Mouse (Mus musculus): ENCODE results near the gene Gm42421.

Gene Gm42421

GRCm38 (mm10) chr5:143927875-143928274 is at the start of gene Gm42421:
Gene Gm42421, plus strand, starts transcription at chr5:143928175.
- DNase-seq (ENCODE audit: low spot score in 2 of 2), result no peak

GRCm38 (mm10) chr5:143885274-143885673 is 42.7 kb upstream of the Gm42421 start:
- no peak for DNase-seq (ENCODE audit: low spot score in 2 of 2)

DNA sequence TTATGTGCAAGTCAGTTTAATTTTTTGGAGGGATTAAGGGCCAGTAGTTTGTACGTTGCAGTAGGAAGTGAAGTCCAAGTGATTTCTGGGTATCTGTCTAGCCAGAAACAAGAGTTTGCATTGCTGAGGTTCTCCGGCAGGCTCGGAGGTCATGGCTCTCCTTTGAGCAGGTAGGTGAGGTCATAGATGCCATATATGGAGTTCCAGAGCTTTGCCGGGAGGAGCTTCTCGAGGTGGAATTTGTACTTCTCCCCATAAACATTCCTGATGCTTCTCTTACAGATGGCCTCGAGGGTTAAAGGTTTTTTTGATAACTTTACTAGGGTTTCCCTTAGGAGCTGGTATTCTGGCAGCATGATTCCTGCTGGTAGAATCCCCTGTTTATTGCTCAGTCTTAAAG is 37.2 kb upstream of the Gm42421 start:
- DNase-seq (ENCODE audit: low spot score in 2 of 2), result no peak

GRCm38 (mm10) chr5:143892255-143892886 is 35.6 kb upstream of the Gm42421 start:
- no peak for DNase-seq (ENCODE audit: low spot score in 2 of 2)

DNA sequence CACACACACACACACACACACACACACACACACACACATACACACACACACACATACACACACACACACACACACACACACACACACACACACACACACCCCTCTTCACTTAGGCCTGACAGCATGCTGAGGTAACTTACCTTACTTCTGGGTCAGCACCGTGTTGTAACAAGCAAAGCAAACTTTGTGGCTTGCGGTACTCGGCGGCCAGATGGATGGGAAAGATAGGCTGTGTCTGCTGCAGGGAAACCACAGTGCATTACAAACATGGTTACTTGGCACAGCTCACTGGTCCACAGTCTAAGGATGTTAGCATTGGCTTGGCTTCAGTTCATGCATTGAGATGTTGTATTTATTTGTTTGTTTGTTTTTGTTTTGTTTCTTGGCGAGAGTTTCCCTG is 34.6 kb upstream of the Gm42421 start:
- no peak for DNase-seq (ENCODE audit: low spot score in 2 of 2)

- DNase-seq (ENCODE audit: low spot score in 2 of 2), result no peak
Observed at GRCm38 (mm10) chr5:143897635-143898330, 30.2 kb upstream of the Gm42421 start, which contains the start of gene Ankrd61. Gene Ankrd61, minus strand, starts transcription at chr5:143897685.

DNA sequence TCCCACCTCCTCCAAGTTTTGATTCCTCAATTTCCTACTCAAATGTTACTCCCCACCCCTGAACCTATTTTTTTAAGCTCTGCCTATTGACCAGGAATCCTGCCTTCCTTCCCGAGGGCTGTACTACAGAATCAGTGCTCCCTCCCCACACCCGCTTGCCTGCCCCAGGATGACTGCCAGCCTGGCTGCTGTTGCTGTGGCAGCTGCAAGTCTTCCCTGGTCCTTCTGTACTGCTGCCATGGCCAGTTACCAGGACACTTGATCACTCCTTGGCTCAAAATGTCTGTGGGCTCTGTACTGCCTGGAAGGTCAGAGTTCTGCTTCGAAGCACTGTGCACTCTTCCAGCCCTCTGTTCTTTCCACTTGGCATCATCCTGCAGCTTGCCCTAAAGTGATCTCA is 25.9 kb upstream of the Gm42421 start:
- no peak for DNase-seq (ENCODE audit: low spot score in 2 of 2)

- no peak for DNase-seq (ENCODE audit: low spot score in 2 of 2)
Observed at GRCm38 (mm10) chr5:143903813-143904212, 24.2 kb upstream of the Gm42421 start.

DNA sequence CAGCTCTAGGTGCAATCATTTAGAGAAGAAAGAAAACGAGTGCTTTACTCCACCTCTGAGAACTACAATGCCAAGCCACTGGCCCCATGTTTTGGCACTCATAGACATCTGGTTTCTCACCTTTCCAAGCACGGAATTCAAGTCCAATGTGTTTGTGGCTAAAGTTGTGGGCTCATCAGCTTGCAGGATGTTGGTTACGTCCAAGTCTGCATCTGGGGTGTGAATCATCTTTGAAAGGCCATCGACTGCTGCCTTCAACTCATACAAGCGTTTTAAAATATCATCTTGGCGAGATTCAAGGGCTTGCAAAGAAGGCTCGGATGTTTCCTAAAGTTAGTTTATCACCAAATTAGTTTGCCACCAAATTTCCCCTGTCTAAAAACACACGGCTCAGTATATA is 21.5 kb upstream of the Gm42421 start:
- no peak for DNase-seq (ENCODE audit: low spot score in 2 of 2)

DNA sequence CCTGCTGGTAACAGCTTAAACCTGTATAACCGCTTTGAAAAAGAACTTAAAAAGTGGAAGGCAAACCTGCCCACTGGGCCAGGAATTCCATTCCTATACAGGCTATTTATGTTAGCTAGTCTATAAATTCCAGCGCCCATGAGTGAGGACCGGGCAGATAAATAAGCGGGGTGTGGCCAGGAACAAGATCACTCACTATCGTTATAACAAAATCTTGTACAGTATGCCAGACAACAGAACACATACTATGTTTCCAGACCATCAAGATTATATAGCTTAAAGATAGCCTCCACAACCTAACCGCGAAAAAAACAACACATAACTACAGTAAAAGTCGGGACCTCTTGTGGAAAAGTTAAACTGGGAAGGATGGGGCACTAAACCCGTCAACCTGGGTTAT is 19.0 kb upstream of the Gm42421 start:
- DNase-seq (ENCODE audit: low spot score in 2 of 2), result no peak

DNA sequence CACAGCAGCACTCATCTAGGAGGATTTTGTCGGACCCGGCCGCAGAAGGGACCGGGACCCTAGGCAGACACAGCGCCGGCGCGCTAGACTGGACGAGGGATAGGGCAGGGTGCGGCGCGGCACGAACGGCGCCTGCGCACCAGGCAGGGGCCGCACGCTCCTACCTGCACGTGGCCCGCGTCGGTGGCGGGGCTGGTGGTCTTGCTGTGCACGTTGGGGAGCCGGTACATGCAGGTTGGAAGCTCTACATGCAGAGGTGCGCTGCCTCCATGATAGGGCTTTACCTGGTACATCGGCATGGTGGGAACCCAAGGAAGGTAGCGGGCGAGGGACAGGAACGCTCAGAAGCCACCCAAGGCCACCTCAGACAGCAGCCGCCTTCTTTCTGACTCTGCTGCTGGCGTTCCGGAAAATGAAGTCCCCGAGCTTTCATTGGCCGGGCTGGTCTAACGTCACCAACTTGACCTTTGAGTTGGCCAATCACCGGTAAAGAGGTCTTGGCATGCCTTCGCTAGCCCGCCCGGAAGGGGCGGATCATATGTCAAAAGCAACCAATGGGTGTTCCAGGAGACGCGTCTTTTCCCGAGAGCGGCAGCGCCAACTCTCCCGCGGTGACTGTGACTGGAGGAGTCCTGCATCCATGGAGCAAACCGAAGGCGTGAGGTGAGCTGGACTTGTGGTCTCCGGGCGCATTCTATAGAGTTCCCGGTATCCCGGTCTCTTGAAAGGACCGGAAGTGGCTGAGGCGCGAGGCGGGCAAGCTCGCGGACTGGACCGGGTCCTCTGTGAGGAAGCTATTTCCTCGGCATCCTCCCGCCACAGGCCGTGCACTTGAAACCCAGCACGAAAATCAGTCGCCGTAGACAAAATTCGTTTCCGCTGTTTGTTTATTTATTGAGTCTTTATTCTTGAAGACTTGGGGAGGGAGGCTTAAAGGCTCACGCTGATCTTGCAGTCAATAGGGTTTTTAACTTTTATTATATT is 18.3 kb upstream of the Gm42421 start, which contains the start of the genes Aimp2 and Pms2:
TSS of gene Aimp2 (minus strand) at position 431 of the 984 bp plus-strand sequence.
TSS of gene Pms2 (plus strand) at position 548 of the 984 bp plus-strand sequence.
- peak; percentile 91 to 94 for DNase-seq (ENCODE audit: low spot score in 2 of 2)

DNA sequence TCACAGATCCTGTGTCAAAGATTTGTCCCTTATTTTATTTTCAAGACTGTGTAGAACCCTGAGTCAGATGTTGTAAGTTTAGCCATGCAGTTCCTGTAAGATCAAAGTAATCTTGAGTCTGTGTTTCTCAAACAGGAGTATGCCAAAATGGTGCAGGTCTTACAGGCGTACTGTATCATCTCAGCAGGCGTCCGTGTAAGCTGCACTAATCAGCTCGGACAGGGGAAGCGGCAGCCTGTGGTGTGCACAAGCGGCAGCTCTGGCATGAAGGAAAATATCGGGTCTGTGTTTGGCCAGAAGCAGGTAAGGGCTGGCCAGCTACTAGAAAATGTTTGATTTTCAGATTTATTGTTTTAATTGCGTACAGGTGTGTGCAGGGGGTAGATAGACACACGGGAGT is 11.8 kb upstream of the Gm42421 start:
- DNase-seq (ENCODE audit: low spot score in 2 of 2), result no peak

DNA sequence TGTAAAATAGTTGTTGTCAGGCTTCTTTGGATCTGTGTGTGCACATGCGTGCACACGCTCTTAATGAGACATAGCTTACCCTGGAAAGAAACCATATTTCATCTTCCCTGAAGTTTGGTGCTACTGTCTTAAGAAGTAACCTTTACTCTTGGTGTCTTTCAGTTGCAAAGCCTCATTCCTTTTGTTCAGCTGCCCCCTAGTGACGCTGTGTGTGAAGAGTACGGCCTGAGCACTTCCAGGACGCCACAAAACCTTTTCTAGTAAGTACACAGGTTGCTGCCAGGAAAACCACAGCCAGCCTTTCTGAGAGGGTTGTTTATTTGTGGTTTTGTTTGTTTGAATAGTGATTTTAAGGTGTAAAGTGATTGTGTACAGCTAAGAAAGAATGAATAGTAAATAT is 10.6 kb upstream of the Gm42421 start:
- no peak for DNase-seq (ENCODE audit: low spot score in 2 of 2)

- DNase-seq (ENCODE audit: low spot score in 2 of 2), result no peak
Observed at GRCm38 (mm10) chr5:143918120-143918519, 9.9 kb upstream of the Gm42421 start.

GRCm38 (mm10) chr5:143924781-143925452 is 3.1 kb upstream of the Gm42421 start:
- no peak for DNase-seq (ENCODE audit: low spot score in 2 of 2)

GRCm38 (mm10) chr5:143929291-143929690 is 1.3 kb downstream of the Gm42421 start:
- no peak for DNase-seq (ENCODE audit: low spot score in 2 of 2)

DNA sequence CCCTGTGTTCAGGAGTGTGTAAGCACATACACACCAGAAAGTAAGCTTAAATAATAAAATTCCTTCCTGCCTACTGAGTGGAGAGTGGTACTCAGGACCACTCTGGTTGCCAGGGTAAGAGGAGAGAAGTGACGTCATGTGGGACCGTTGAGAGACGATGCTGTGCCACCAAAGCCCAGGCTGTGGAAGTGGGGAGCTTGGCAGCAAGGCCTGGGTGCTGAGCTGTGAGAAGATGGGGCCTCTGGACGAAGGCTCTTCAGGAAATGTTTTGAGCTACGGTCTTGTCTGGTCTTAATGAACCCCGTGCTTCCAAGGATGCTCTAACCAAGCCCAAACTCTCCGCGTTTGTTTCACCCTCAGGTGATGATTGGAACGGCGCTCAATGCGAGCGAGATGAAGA is 2.7 kb downstream of the Gm42421 start:
- DNase-seq (ENCODE audit: low spot score in 2 of 2), result no peak

- DNase-seq (ENCODE audit: low spot score in 2 of 2), result no peak
Observed at GRCm38 (mm10) chr5:143931863-143932580, 4.0 kb downstream of the Gm42421 start.

- DNase-seq (ENCODE audit: low spot score in 2 of 2), result no peak
Observed at GRCm38 (mm10) chr5:143932831-143933230, 4.9 kb downstream of the Gm42421 start, which contains the start of gene Rsph10b. Gene Rsph10b, plus strand, starts transcription at chr5:143933035.

DNA sequence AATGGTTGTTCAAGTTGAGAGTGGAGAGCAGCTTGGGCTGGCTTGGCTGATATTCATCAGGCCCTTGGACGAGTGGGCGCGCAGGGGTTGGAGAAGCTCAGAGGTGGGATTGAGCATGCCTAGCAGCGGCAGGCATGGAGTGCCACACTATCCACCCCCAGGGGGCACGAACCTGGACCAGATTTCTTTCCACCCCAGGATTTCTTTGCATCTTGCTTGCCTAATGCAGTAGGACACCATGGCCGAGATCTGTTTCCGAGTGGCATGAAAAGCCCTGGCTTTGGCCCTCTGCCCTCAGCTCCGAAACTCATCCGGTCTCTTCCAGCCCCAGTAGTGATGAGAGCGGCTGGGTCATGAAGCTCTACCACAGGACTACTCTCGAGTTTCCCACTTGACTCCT is 5.4 kb downstream of the Gm42421 start:
- no peak for DNase-seq (ENCODE audit: low spot score in 2 of 2)

- no peak for DNase-seq (ENCODE audit: low spot score in 2 of 2)
Observed at GRCm38 (mm10) chr5:143933875-143934274, 5.9 kb downstream of the Gm42421 start.

Measured in frontal cortex, postnatal 25 days (tissue).